Mouse (Mus musculus): ENCODE data around the gene Gm9125. TPM values are rescaled to one million over a fixed set of nuclear protein-coding genes. Genes with fewer than 3 reads are reported as not detected.
"Not testable (repeated sequence)": the region's sequence is repeated elsewhere in the genome, so short reads cannot be mapped to it uniquely, and the experiment has no call there.

Gene Gm9125
- polyA plus RNA-seq (2015; fragmentation: Nextera tagmentation; extraction: Ambion mirVana): not detected in 2 replicates

GRCm38 (mm10) chr3:94054785-94055184 is at the start of gene Gm9125:
Gene Gm9125 (minus strand): TSS chr3:94054885.
- H3K4me3 ChIP-seq; ATAC-seq (ENCODE audit: low FRiP score, low read depth); H3K9me3 ChIP-seq; H3K27me3 ChIP-seq; H3K9ac ChIP-seq; H3K4me2 ChIP-seq; H3K4me1 ChIP-seq (replicated peaks); H3K36me3 ChIP-seq; H3K27ac ChIP-seq (replicated peaks): not testable (repeated sequence)
- 94% methylated on average over 2 of the region's 3 CpGs for WGBS

- not testable (repeated sequence) for H3K4me3 ChIP-seq; ATAC-seq (ENCODE audit: low FRiP score, low read depth)
- 88% methylated on average over 1 of the region's 3 CpGs for WGBS
These were observed 17.9 kb upstream of the Gm9125 start, which contains the start of gene Gm10697 for GRCm38 (mm10) chr3:94072544-94072943. Gene Gm10697 (minus strand): TSS chr3:94072644.

GRCm38 (mm10) chr3:94049566-94050121 is 5.0 kb downstream of the Gm9125 start:
- H3K4me3 ChIP-seq; H3K4me1 ChIP-seq (replicated peaks); H3K9ac ChIP-seq; H3K27ac ChIP-seq (replicated peaks); H3K4me2 ChIP-seq; H3K27me3 ChIP-seq; H3K36me3 ChIP-seq; H3K9me3 ChIP-seq; ATAC-seq (ENCODE audit: low FRiP score, low read depth): not testable (repeated sequence)
- WGBS: 75% methylated on average over 1 of the region's 5 CpGs

More at GRCm38 (mm10) chr3:94072544-94072943, 17.9 kb upstream of the Gm9125 start, which contains the start of gene Gm10697:
- H3K9me3 ChIP-seq; H3K4me2 ChIP-seq; H3K9ac ChIP-seq; H3K4me1 ChIP-seq (replicated peaks); H3K36me3 ChIP-seq; H3K27me3 ChIP-seq; H3K27ac ChIP-seq (replicated peaks): not testable (repeated sequence)

- not testable (repeated sequence) for H3K4me3 ChIP-seq; H3K9ac ChIP-seq; H3K4me1 ChIP-seq (replicated peaks); H3K36me3 ChIP-seq; H3K27ac ChIP-seq (replicated peaks); H3K4me2 ChIP-seq; ATAC-seq (ENCODE audit: low FRiP score, low read depth); H3K27me3 ChIP-seq; H3K9me3 ChIP-seq
- WGBS: 90% methylated on average over 1 of the region's 1 CpGs
These were observed 16.4 kb downstream of the Gm9125 start for GRCm38 (mm10) chr3:94038241-94038640.

- H3K4me3 ChIP-seq; ATAC-seq (ENCODE audit: low FRiP score, low read depth); H3K27me3 ChIP-seq; H3K9ac ChIP-seq; H3K36me3 ChIP-seq; H3K27ac ChIP-seq (replicated peaks); H3K9me3 ChIP-seq; H3K4me2 ChIP-seq; H3K4me1 ChIP-seq (replicated peaks): not testable (repeated sequence)
- WGBS: 96% methylated on average over 18 of the region's 18 CpGs
These were observed 20.3 kb downstream of the Gm9125 start for GRCm38 (mm10) chr3:94034400-94034799.

Other genes starting within 250 kb of the Gm9125 start
- not detected in 2 replicates for gene Tdpoz3, start 228.9 kb downstream of the Gm9125 start, polyA plus RNA-seq (2015; fragmentation: Nextera tagmentation; extraction: Ambion mirVana)
- gene Gm9117, start 111.3 kb downstream of the Gm9125 start, polyA plus RNA-seq (2015; fragmentation: Nextera tagmentation; extraction: Ambion mirVana): not detected in 2 replicates
- gene Tdpoz5, start 93.6 kb downstream of the Gm9125 start, polyA plus RNA-seq (2015; fragmentation: Nextera tagmentation; extraction: Ambion mirVana): not detected in 2 replicates
- not detected in 2 replicates for gene Gm10697, start 17.8 kb upstream of the Gm9125 start, polyA plus RNA-seq (2015; fragmentation: Nextera tagmentation; extraction: Ambion mirVana)
- gene Gm10696, start 123.3 kb upstream of the Gm9125 start, polyA plus RNA-seq (2015; fragmentation: Nextera tagmentation; extraction: Ambion mirVana): not detected in 2 replicates
- gene Gm5286, start 141.8 kb upstream of the Gm9125 start, polyA plus RNA-seq (2015; fragmentation: Nextera tagmentation; extraction: Ambion mirVana): not detected in 2 replicates
- gene Gm4778, start 209.2 kb upstream of the Gm9125 start, polyA plus RNA-seq (2015; fragmentation: Nextera tagmentation; extraction: Ambion mirVana): not detected in 2 replicates